In genomic region chr2:162796528-162796927, GRCm38 (mm10) we compare ENCODE assay signal across 17 mouse cellular contexts.
"Had no signal": no experiment of that assay in that cellular context is flagged by ENCODE, and none has a peak within 500 bp of the region (broad histone marks: within the 10 kb centered on the region; RNA-seq: fewer than 3 reads in every experiment).

No protein-coding gene starts in this region.

- ATAC-seq: liver, embryonic 12.5 days; liver, postnatal 0 days; lung, postnatal 0 days; midbrain, embryonic 13.5 days; midbrain, embryonic 15.5 days; midbrain, embryonic 16.5 days had no signal

- DNase-seq: left cerebral cortex, postnatal 4 days; liver; liver, embryonic 13.5 days; liver, postnatal 0 days; lung, adult 18-20 months; lung, adult 2 months; lung, embryonic 14.5 days; lung, postnatal 10 days; lung, postnatal 14 days; lung, postnatal 36 days; lung, postnatal 4 days; midbrain, embryonic 14.5 days had no signal
